Mouse (Mus musculus): Measurements from ENCODE around the gene Lpp. TPM values are rescaled to one million over a fixed set of nuclear protein-coding genes. Genes with fewer than 3 reads are reported as not detected.
A peak's percentile ranks its signal among the peaks of the same experiment; 100 is the strongest.

Lpp gene
- polyA plus RNA-seq, 1 experiment from 2014 or later, result 45.1 TPM

- no peak for ATAC-seq (ENCODE audit: insufficient number of reproducible peaks, insufficient read depth, low FRiP score, low TSS enrichment)
- no peaks in the 10 kb centered on the region for H3K27me3 ChIP-seq
These were observed 435.0 kb downstream of the Lpp start for GRCm38 (mm10) chr16:24828207-24828803.

GRCm38 (mm10) chr16:24829860-24830259 is 436.6 kb downstream of the Lpp start:
- H3K27me3 ChIP-seq, result no peaks in the 10 kb centered on the region
- no peak overlapping the region for H3K4me2 ChIP-seq (replicated peaks)
- H3K9ac ChIP-seq, result no peak overlapping the region
- H3K27ac ChIP-seq, result no peak overlapping the region
- no peaks in the 10 kb centered on the region for H3K9me3 ChIP-seq
- no peak overlapping the region for H3K4me3 ChIP-seq
- no peaks in the 10 kb centered on the region for H3K4me1 ChIP-seq
- no peak for ATAC-seq (ENCODE audit: insufficient number of reproducible peaks, insufficient read depth, low FRiP score, low TSS enrichment)
- H3K36me3 ChIP-seq, result no peaks in the 10 kb centered on the region
- 81% methylated on average over 4 of the region's 4 CpGs for WGBS

More at GRCm38 (mm10) chr16:24828207-24828803, 435.0 kb downstream of the Lpp start:
- Histone ChIP-seq H3K36me3 (no peaks in the 10 kb centered on the region), H3K4me1 (no peaks in the 10 kb centered on the region), H3K27ac (no peak overlapping the region), H3K9ac (no peak overlapping the region), H3K4me3 (no peak overlapping the region), H3K9me3 (no peaks in the 10 kb centered on the region), H3K4me2 (replicated peaks) (no peak overlapping the region)
- WGBS, result 80% methylated on average over 2 of the region's 2 CpGs

- Histone ChIP-seq H3K27ac (no peak overlapping the region), H3K4me2 (replicated peaks) (no peak overlapping the region), H3K9me3 (no peaks in the 10 kb centered on the region), H3K27me3 (no peaks in the 10 kb centered on the region), H3K4me1 (no peaks in the 10 kb centered on the region), H3K4me3 (no peak overlapping the region), H3K9ac (no peak overlapping the region), H3K36me3 (no peaks in the 10 kb centered on the region)
- 42% methylated on average over 7 of the region's 7 CpGs for WGBS
- no peak for ATAC-seq (ENCODE audit: insufficient number of reproducible peaks, insufficient read depth, low FRiP score, low TSS enrichment)
These were observed 437.6 kb downstream of the Lpp start for GRCm38 (mm10) chr16:24830939-24831338.

- Histone ChIP-seq H3K27me3 (no peaks in the 10 kb centered on the region), H3K4me3 (no peak overlapping the region), H3K36me3 (no peaks in the 10 kb centered on the region), H3K27ac (no peak overlapping the region), H3K9me3 (no peaks in the 10 kb centered on the region), H3K4me1 (no peaks in the 10 kb centered on the region), H3K4me2 (replicated peaks) (no peak overlapping the region), H3K9ac (no peak overlapping the region)
- ATAC-seq (ENCODE audit: insufficient number of reproducible peaks, insufficient read depth, low FRiP score, low TSS enrichment), result no peak
- 77% methylated on average over 8 of the region's 8 CpGs for WGBS
These were observed 439.9 kb downstream of the Lpp start for GRCm38 (mm10) chr16:24833221-24833620.

- ATAC-seq (ENCODE audit: insufficient number of reproducible peaks, insufficient read depth, low FRiP score, low TSS enrichment), result no peak
- H3K27me3 ChIP-seq, result no peaks in the 10 kb centered on the region
- H3K9me3 ChIP-seq, result no peaks in the 10 kb centered on the region
- H3K4me1 ChIP-seq, result peaks cover 5% of the 10 kb centered on the region; the same call in 1 of the 2 replicates
- H3K36me3 ChIP-seq, result no peaks in the 10 kb centered on the region
- no peak overlapping the region for H3K27ac ChIP-seq
- no peak overlapping the region for H3K4me3 ChIP-seq
- no peak overlapping the region for H3K4me2 ChIP-seq (replicated peaks)
- no peak overlapping the region for H3K9ac ChIP-seq
- WGBS, result 82% methylated on average over 9 of the region's 9 CpGs
These were observed 441.2 kb downstream of the Lpp start for GRCm38 (mm10) chr16:24834536-24834935.

GRCm38 (mm10) chr16:24836550-24836949 is 443.2 kb downstream of the Lpp start:
- Histone ChIP-seq H3K4me1 (peaks cover 7% of the 10 kb centered on the region; the same call in 1 of the 2 replicates), H3K27me3 (no peaks in the 10 kb centered on the region), H3K36me3 (no peaks in the 10 kb centered on the region), H3K4me3 (no peak overlapping the region), H3K27ac (no peak overlapping the region), H3K9me3 (no peaks in the 10 kb centered on the region), H3K4me2 (replicated peaks) (no peak overlapping the region), H3K9ac (no peak overlapping the region)
- 83% methylated on average over 5 of the region's 5 CpGs for WGBS
- ATAC-seq (ENCODE audit: insufficient number of reproducible peaks, insufficient read depth, low FRiP score, low TSS enrichment), result no peak

- Histone ChIP-seq H3K9me3 (no peaks in the 10 kb centered on the region), H3K27me3 (no peaks in the 10 kb centered on the region), H3K4me2 (replicated peaks) (no peak overlapping the region), H3K4me3 (no peak overlapping the region), H3K9ac (no peak overlapping the region), H3K27ac (no peak overlapping the region), H3K36me3 (no peaks in the 10 kb centered on the region), H3K4me1 (peaks cover 7% of the 10 kb centered on the region; the same call in 1 of the 2 replicates)
- 24% methylated on average over 1 of the region's 1 CpGs for WGBS
- peak; percentile 52; the same call in 1 of the 2 replicates for ATAC-seq (ENCODE audit: insufficient number of reproducible peaks, insufficient read depth, low FRiP score, low TSS enrichment)
These were observed 445.7 kb downstream of the Lpp start for GRCm38 (mm10) chr16:24839018-24839417.

GRCm38 (mm10) chr16:24840073-24840472 is 446.8 kb downstream of the Lpp start:
- peaks cover 7% of the 10 kb centered on the region; the same call in 1 of the 2 replicates for H3K4me1 ChIP-seq
- no peak overlapping the region for H3K4me3 ChIP-seq
- no peak for ATAC-seq (ENCODE audit: insufficient number of reproducible peaks, insufficient read depth, low FRiP score, low TSS enrichment)
- 87% methylated on average over 5 of the region's 5 CpGs for WGBS
- H3K36me3 ChIP-seq, result no peaks in the 10 kb centered on the region
- no peak overlapping the region for H3K9ac ChIP-seq
- no peak overlapping the region for H3K4me2 ChIP-seq (replicated peaks)
- H3K9me3 ChIP-seq, result no peaks in the 10 kb centered on the region
- no peaks in the 10 kb centered on the region for H3K27me3 ChIP-seq
- no peak overlapping the region for H3K27ac ChIP-seq

GRCm38 (mm10) chr16:24846141-24846540 is 452.8 kb downstream of the Lpp start:
- no peak for ATAC-seq (ENCODE audit: insufficient number of reproducible peaks, insufficient read depth, low FRiP score, low TSS enrichment)
- Histone ChIP-seq H3K4me2 (replicated peaks) (no peak overlapping the region), H3K9me3 (no peaks in the 10 kb centered on the region), H3K27ac (no peak overlapping the region), H3K4me1 (no peaks in the 10 kb centered on the region), H3K27me3 (no peaks in the 10 kb centered on the region), H3K36me3 (no peaks in the 10 kb centered on the region), H3K4me3 (no peak overlapping the region), H3K9ac (no peak overlapping the region)
- WGBS, result 71% methylated on average over 1 of the region's 1 CpGs

- no peaks in the 10 kb centered on the region for H3K36me3 ChIP-seq
- peaks cover 6% of the 10 kb centered on the region; the same call in 1 of the 2 replicates for H3K4me1 ChIP-seq
- 81% methylated on average over 9 of the region's 9 CpGs for WGBS
- H3K9me3 ChIP-seq, result no peaks in the 10 kb centered on the region
- H3K27me3 ChIP-seq, result no peaks in the 10 kb centered on the region
- no peak for ATAC-seq (ENCODE audit: insufficient number of reproducible peaks, insufficient read depth, low FRiP score, low TSS enrichment)
- H3K9ac ChIP-seq, result no peak overlapping the region
- H3K4me2 ChIP-seq (replicated peaks), result no peak overlapping the region
- no peak overlapping the region for H3K4me3 ChIP-seq
- H3K27ac ChIP-seq, result no peak overlapping the region
These were observed 466.3 kb downstream of the Lpp start for GRCm38 (mm10) chr16:24859509-24860140.

GRCm38 (mm10) chr16:24860445-24860844 is 467.1 kb downstream of the Lpp start:
- Histone ChIP-seq H3K36me3 (no peaks in the 10 kb centered on the region), H3K27me3 (no peaks in the 10 kb centered on the region), H3K4me3 (no peak overlapping the region), H3K4me1 (peaks cover 6% of the 10 kb centered on the region; the same call in 1 of the 2 replicates), H3K9ac (no peak overlapping the region), H3K4me2 (replicated peaks) (no peak overlapping the region), H3K9me3 (no peaks in the 10 kb centered on the region), H3K27ac (no peak overlapping the region)
- no peak for ATAC-seq (ENCODE audit: insufficient number of reproducible peaks, insufficient read depth, low FRiP score, low TSS enrichment)
- 83% methylated on average over 7 of the region's 7 CpGs for WGBS

- H3K9ac ChIP-seq, result no peak overlapping the region
- H3K9me3 ChIP-seq, result no peaks in the 10 kb centered on the region
- H3K27me3 ChIP-seq, result no peaks in the 10 kb centered on the region
- no peak overlapping the region for H3K27ac ChIP-seq
- no peak overlapping the region for H3K4me2 ChIP-seq (replicated peaks)
- H3K4me3 ChIP-seq, result no peak overlapping the region
- H3K4me1 ChIP-seq, result peaks cover 6% of the 10 kb centered on the region; the same call in 1 of the 2 replicates
- no peaks in the 10 kb centered on the region for H3K36me3 ChIP-seq
- WGBS, result 59% methylated on average over 5 of the region's 5 CpGs
- no peak for ATAC-seq (ENCODE audit: insufficient number of reproducible peaks, insufficient read depth, low FRiP score, low TSS enrichment)
These were observed 468.1 kb downstream of the Lpp start for GRCm38 (mm10) chr16:24861374-24861773.
